Mouse (Mus musculus) liver, postnatal 0 days (tissue): ENCODE measurements around the gene Cd55b. TPM values are rescaled to one million over a fixed set of nuclear protein-coding genes. Genes with fewer than 3 reads are reported as not detected.
"Not testable (repeated sequence)": the region's sequence is repeated elsewhere in the genome, so short reads cannot be mapped to it uniquely, and the experiment has no call there.

Experiments used
- ATAC-seq: fragments of 200-750 bp; cut with Nextera tagmentation; 2 replicates; pipeline ENCODE4 v1.8.0; 2017; ENCODE audit warnings: mild to moderate bottlenecking, moderate library complexity
- DNase-seq: peaks from one replicate; pipeline ENCODE4 v3.0.0-alpha.2; 2016
- H3K27ac ChIP-seq: fragments of 300-500 bp; sonication (generic); 2 replicates; pipeline ENCODE4 v1.5.1; 2014; ENCODE audit warnings: antibody characterized with exemption, moderate library complexity, mild to moderate bottlenecking, low read depth
- H3K27me3 ChIP-seq: fragments of 300-500 bp; sonication (generic); 2 replicates; pipeline ENCODE4 v1.6.1; 2014; ENCODE audit warnings: low read length, control low read depth, mixed read lengths; ENCODE audit not compliant: insufficient read depth
- H3K36me3 ChIP-seq: fragments of 300-500 bp; sonication (generic); replicated peaks from 2 replicates; pipeline ENCODE4 v1.6.1; 2014; ENCODE audit warnings: mild to moderate bottlenecking, control low read depth, low read length, moderate library complexity, mixed read lengths; ENCODE audit not compliant: insufficient read depth
- H3K4me1 ChIP-seq: fragments of 300-500 bp; sonication (generic); 2 replicates; pipeline ENCODE4 v1.6.1; 2014; ENCODE audit warnings: antibody characterized with exemption, mild to moderate bottlenecking, control low read depth; ENCODE audit not compliant: insufficient read depth
- H3K4me2 ChIP-seq: fragments of 300-500 bp; sonication (generic); 2 replicates; pipeline ENCODE4 v1.6.1; 2014; ENCODE audit warnings: low read depth, mild to moderate bottlenecking, low read length, moderate library complexity, mixed read lengths
- H3K4me3 ChIP-seq: fragments of 300-500 bp; sonication (generic); 2 replicates; pipeline ENCODE4 v1.5.1; 2014; ENCODE audit warnings: low read depth, low read length
- H3K9ac ChIP-seq: fragments of 300-500 bp; sonication (generic); replicated peaks from 2 replicates; pipeline ENCODE4 v1.6.1; 2014; ENCODE audit warnings: mild to moderate bottlenecking, moderate library complexity
- H3K9me3 ChIP-seq: fragments of 300-500 bp; sonication (generic); 2 replicates; pipeline ENCODE4 v1.6.1; 2016; ENCODE audit warnings: mild to moderate bottlenecking, control low read depth, low read length, mixed read lengths
- CTCF ChIP-seq: sonication (generic); IDR thresholded peaks from 2 replicates; pipeline ENCODE4 v1.5.1; 2016; ENCODE audit warnings: antibody characterized with exemption, low read depth
- EP300 ChIP-seq: IDR thresholded peaks from 2 replicates; pipeline ENCODE4 v1.6.1; 2016; ENCODE audit warnings: antibody characterized with exemption, low read depth, mild to moderate bottlenecking
- WGBS: fragments of 180-500 bp; shearing (Covaris S2); extraction: QIAGEN DNeasy Blood & Tissue Kit; methylation state at CpG from one replicate; pipeline ENCODE4 v1.1.7; 2014; ENCODE audit not compliant: insufficient replicate concordance; 5-methylcytosine and 5-hydroxymethylcytosine counted together
- polyA plus RNA-seq: library from polyadenylated mRNA; unstranded; fragments of >200 nt; fragmentation: Nextera tagmentation; extraction: Ambion mirVana; gene quantifications from 2 replicates; pipeline ENCODE4 v1.2.1, GENCODE M21; 2015

The Cd55b gene
- polyA plus RNA-seq, 1 experiment from 2014 or later: not detected

DNA sequence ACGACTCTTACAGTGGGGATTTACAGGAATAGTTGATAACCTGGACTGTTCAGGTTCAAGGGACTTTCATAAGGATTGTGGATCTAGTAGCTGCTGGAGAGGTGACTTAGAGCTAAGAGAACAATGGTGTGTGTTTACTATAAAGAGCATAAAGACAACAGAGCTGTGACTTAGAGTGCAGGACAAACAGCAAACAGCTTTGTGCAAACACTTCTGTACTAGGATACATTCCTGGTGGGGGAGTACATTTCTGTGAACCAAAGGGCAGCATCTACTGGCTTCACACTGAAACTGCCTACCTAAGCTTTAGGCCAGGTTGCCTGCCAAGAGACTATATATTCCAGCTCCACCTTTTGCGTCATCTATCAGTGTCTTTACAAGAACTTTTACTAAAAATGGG is 32.3 kb upstream of the Cd55b start:
- Histone ChIP-seq H3K27me3 (no peaks in the 10 kb centered on the region), H3K27ac (no peak overlapping the region), H3K4me2 (no peak overlapping the region), H3K9me3 (no peaks in the 10 kb centered on the region), H3K9ac (no peak overlapping the region), H3K4me3 (no peak overlapping the region), H3K36me3 (0 out of 2 replicates have a peak, but pooled peaks cover 4% of the 10 kb centered on the region), H3K4me1 (no peaks in the 10 kb centered on the region)
- 80% methylated on average over 2 of the region's 2 CpGs for WGBS
- ATAC-seq (no peak), DNase-seq (no peak)
- TF ChIP-seq EP300 (no peak), CTCF (no peak)

- H3K36me3 ChIP-seq, H3K4me2 ChIP-seq, H3K27ac ChIP-seq, H3K27me3 ChIP-seq, DNase-seq, H3K4me1 ChIP-seq, H3K9me3 ChIP-seq, H3K4me3 ChIP-seq, H3K9ac ChIP-seq, ATAC-seq: not testable (repeated sequence)
- 61% methylated on average over 1 of the region's 1 CpGs for WGBS
Observed at GRCm38 (mm10) chr1:130442930-130443329, 20.1 kb upstream of the Cd55b start.

DNA sequence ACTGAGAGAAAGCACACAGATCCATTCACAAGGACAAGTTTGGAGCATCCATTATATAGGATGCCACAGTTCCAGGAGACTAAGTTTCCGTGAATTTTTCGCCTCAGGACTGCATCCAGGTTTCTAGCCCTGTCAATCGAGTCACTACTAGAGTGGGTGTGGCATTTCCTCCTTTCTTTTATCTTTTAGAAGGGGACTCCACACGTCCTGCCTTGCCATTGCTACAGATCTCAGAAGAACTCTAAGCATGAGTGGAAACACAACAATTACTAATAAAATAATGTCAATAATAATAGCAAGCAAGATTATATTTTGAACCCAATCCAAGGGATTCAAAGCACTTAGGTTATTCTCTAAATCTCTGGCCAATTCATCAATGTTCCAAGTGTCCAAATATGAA is 8.1 kb upstream of the Cd55b start:
- ATAC-seq (no peak), DNase-seq (no peak)
- Histone ChIP-seq H3K27me3 (no peaks in the 10 kb centered on the region), H3K4me2 (no peak overlapping the region), H3K4me3 (no peak overlapping the region), H3K27ac (no peak overlapping the region), H3K9ac (no peak overlapping the region), H3K36me3 (no peaks in the 10 kb centered on the region), H3K4me1 (no peaks in the 10 kb centered on the region), H3K9me3 (no peaks in the 10 kb centered on the region)
- TF ChIP-seq CTCF (no peak), EP300 (no peak)
- WGBS: 64% methylated on average over 4 of the region's 4 CpGs

GRCm38 (mm10) chr1:130428667-130429066 is 5.9 kb upstream of the Cd55b start:
- H3K4me1 ChIP-seq, H3K27ac ChIP-seq, H3K4me3 ChIP-seq, H3K27me3 ChIP-seq, H3K9ac ChIP-seq, H3K36me3 ChIP-seq, H3K4me2 ChIP-seq, H3K9me3 ChIP-seq, DNase-seq: not testable (repeated sequence)
- ATAC-seq: peak; percentile 56
- 0 out of 2 replicates have a peak, but pooled peaks have one; percentile 18 for TF ChIP-seq EP300

- not testable (repeated sequence) for ATAC-seq, H3K36me3 ChIP-seq, H3K4me3 ChIP-seq, H3K27me3 ChIP-seq, DNase-seq, H3K4me2 ChIP-seq, H3K4me1 ChIP-seq, H3K9ac ChIP-seq, H3K27ac ChIP-seq, H3K9me3 ChIP-seq
- WGBS: 62% methylated on average over 2 of the region's 3 CpGs
Observed at GRCm38 (mm10) chr1:130427175-130427853, 4.5 kb upstream of the Cd55b start.

- H3K4me1 ChIP-seq, DNase-seq, H3K36me3 ChIP-seq, H3K9ac ChIP-seq, H3K27ac ChIP-seq, H3K4me3 ChIP-seq, H3K27me3 ChIP-seq, ATAC-seq, H3K9me3 ChIP-seq, H3K4me2 ChIP-seq: not testable (repeated sequence)
- no CpG with 5 or more reads among the region's 6 CpGs for WGBS
Observed at GRCm38 (mm10) chr1:130422033-130422432, 776 bp downstream of the Cd55b start.

GRCm38 (mm10) chr1:130397109-130397508 is 25.7 kb downstream of the Cd55b start:
- not testable (repeated sequence) for H3K36me3 ChIP-seq, H3K9me3 ChIP-seq, H3K4me1 ChIP-seq, H3K9ac ChIP-seq, DNase-seq, ATAC-seq, H3K4me2 ChIP-seq, H3K27ac ChIP-seq, H3K27me3 ChIP-seq, H3K4me3 ChIP-seq

GRCm38 (mm10) chr1:130387282-130387681 is 35.5 kb downstream of the Cd55b start:
- not testable (repeated sequence) for H3K9me3 ChIP-seq, H3K4me3 ChIP-seq, H3K27ac ChIP-seq, H3K4me1 ChIP-seq, H3K9ac ChIP-seq, H3K4me2 ChIP-seq, DNase-seq, H3K36me3 ChIP-seq, H3K27me3 ChIP-seq
- ATAC-seq: 0 out of 2 replicates have a peak, but pooled peaks have one; percentile 21
